Mouse (Mus musculus): ENCODE data around the gene Fsip1. TPM values are rescaled to one million over a fixed set of nuclear protein-coding genes. Genes with fewer than 3 reads are reported as not detected.

Fsip1 gene
- total RNA-seq, 2 experiments from 2014 or later: not detected

DNA sequence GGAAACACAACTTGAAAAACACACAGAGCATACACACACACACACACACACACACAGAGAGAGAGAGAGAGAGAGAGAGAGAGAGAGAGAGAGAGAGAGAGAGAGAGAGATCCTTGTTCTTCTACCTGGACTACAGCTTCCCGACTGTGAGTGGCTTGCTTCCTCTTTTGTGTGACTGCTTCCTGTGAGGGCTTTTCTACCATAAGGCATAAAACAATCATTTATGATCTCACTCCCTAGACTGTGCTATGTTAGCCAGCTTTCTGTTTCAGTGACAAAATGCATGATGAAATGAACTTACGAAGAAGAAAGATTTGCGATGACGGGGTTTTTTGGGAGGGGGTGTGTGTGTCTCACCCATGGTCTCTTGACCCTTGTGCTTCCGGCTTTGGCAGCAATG, 3.0 kb upstream of the Fsip1 start:
- no peak for ATAC-seq (replicated peaks; ENCODE audit: low FRiP score, poor library complexity, severe bottlenecking)

DNA sequence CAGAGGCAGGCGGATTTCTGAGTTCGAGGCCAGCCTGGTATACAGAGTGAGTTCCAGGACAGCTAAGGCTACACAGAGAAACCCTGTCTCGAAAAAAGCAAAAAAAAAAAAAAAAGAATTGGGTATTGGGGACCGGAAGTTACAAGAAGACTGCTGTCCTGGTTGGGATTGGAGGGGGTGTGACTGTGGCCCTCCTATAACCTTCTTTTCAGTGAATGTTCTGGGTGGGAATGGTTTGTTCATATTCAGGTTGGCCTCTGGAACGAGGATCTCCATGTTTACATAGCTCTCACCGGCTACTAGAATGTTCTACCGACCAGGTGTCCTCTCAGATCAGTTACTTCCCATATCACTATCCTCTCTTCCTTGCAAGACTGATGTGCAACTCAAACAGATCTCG, 328 bp upstream of the Fsip1 start:
- ATAC-seq (replicated peaks; ENCODE audit: low FRiP score, poor library complexity, severe bottlenecking): no peak

DNA sequence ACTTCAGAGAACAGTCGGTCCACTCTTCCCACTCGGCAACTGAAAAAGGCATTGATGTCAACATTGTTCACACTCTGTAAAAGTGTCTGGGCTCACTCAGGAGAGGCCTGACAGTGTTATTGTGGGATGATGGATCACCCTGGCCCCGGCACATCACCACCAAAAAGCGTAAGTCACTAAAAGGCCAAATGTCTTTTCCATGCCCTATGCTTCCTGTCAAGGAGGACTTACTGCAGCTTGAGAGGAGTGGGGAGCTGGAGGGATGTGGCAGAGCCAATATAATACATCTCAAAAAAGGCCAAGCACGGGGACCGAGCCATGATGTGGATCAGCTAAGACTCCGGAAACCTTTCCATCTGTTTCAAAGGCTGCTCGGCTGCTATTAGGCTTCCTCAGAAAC, 2.2 kb downstream of the Fsip1 start:
- ATAC-seq (replicated peaks; ENCODE audit: low FRiP score, poor library complexity, severe bottlenecking): no peak

DNA sequence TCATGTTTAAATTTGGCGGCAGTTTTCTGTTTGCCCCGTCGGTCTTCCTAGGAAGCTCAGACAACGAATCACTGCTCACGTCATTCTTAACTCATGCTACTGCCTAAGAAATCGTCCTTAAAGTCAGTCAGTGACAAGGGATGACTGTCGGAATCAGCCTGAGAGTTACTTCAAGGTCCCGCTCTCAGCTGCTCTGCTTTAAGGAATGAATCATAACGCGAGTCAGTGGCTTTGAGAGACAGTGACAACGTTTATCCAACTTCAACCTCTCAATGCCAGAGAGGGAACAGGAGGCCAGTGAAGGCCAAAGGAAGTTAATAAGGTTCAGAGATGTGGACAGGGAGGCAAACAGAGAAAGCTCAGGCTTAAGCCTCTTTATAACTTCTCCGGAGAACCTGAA, 7.8 kb downstream of the Fsip1 start:
- ATAC-seq (replicated peaks; ENCODE audit: low FRiP score, poor library complexity, severe bottlenecking): no peak

DNA sequence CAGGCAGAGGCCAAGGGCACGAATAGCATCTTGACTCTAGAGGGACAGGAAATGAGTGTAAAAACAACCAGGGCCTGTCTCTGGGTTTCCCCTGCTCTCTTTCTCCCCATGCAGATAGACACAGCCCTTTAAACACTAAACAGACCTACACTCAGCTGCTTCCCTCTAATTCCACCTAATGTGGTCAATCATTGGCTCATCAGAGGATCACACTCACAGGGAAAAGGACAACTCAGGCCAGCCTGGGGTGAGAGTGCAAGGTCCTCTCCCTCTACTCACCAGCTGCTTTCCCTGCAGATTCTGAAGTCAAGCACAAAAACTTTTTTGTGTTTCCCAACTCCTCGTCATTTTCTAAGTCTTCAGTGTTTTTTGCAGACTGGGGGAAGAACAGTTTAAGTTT, 8.8 kb downstream of the Fsip1 start:
- no peak for ATAC-seq (replicated peaks; ENCODE audit: low FRiP score, poor library complexity, severe bottlenecking)

DNA sequence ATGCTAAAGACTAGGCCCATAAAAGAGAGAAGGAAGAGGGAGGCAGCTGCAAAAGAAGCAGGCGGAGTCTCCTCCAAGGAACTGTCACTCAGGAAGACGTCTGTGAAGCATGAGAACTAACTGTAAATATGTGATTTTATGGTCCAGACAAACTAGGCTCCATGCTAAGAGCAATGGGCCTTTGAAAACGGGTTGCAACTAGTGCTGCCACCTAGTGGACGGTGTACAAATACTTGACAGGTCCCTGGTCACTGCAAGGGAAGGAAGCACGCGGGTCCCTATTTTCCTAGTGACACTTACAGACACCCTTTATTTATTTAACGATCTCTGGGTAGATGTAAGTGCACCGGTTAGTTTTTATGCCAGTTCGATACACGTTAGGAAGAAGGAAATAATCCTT, 10.9 kb downstream of the Fsip1 start:
- ATAC-seq (replicated peaks; ENCODE audit: low FRiP score, poor library complexity, severe bottlenecking): peak; percentile 64; the same call in 1 of the 2 replicates

DNA sequence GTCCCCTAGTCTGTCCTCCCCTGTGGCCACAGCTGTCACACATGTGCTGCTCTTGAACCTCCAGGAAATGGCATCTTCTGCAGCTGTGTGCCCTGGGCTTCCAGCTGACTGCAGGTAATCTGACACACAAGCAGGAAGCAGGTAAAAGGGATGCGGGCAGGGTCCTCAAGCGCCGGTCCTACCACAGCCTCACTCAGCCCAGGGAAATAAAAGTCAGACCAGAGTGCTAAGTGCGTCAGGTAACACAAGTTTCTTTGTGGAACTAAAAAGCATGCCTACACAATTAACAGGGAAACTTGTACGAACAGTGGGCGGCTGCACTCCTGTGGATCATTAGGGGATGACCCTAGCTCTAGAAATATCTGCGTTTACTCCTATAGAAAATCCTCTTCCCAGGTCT, 20.6 kb downstream of the Fsip1 start:
- no peak for ATAC-seq (replicated peaks; ENCODE audit: low FRiP score, poor library complexity, severe bottlenecking)

DNA sequence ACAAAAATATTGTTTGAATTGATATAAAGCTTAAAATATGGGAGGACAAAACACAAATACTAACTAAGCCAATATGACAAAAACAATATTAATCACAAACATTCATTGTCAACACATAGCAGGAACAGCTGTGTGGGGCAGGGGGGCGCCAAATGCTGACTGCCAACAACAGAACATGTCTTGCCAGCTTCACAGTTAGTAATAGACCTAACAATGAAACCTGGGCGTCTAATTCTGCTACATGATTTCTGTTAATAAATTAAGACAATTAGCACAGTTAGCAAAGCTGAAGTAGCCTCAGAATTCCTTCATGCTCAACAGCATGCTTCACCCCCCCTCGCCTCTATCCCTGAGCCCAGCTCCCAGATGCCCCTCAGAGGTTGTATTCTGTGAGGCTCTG, 21.2 kb downstream of the Fsip1 start:
- no peak for ATAC-seq (replicated peaks; ENCODE audit: low FRiP score, poor library complexity, severe bottlenecking)

DNA sequence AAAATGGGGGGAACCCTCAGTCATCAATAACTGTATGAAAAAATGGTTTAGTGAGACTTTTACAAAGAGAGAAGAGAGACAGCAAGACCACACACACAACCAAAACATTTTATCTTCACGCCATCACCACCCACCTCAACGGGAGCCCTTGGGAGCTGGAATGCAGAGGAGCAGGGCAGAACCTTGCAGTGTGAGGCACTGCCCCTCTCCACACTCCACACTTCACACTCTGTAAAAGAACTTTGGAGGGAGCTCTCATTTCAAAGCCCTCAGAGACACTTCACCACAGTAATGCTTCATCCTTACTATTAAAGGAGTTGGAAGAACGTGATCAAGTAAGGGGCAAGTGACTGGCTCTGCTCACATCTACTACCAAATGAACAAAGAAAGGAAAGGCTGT, 26.2 kb downstream of the Fsip1 start:
- no peak for ATAC-seq (replicated peaks; ENCODE audit: low FRiP score, poor library complexity, severe bottlenecking)

DNA sequence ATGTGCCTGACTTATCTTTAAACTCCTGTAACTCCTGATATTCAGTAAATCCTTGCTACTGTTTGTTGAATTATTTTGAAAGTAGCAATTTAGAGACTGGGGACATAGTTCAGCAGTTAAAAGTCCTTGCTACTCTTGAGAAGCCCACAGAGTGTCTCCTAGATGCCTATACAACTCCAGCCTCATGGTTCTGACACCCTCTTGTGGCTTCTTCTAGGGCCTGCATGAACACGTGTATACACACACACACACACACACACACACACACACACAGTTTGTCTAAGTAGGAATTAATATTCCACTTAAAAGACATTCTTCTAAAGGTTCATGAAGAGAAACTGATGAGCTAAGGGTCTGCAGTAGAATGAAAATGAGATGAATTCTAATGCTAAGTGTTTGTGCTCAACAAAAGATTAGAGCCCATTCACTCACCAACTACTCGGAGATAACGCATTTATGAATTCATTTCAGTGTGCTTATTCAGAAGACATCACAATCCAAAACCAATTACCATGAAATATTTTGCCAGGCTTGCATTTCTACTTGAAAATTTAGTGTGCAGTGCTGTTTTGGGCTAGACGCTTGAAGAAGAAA, 28.2 kb downstream of the Fsip1 start:
- ATAC-seq (replicated peaks; ENCODE audit: low FRiP score, poor library complexity, severe bottlenecking): no peak

DNA sequence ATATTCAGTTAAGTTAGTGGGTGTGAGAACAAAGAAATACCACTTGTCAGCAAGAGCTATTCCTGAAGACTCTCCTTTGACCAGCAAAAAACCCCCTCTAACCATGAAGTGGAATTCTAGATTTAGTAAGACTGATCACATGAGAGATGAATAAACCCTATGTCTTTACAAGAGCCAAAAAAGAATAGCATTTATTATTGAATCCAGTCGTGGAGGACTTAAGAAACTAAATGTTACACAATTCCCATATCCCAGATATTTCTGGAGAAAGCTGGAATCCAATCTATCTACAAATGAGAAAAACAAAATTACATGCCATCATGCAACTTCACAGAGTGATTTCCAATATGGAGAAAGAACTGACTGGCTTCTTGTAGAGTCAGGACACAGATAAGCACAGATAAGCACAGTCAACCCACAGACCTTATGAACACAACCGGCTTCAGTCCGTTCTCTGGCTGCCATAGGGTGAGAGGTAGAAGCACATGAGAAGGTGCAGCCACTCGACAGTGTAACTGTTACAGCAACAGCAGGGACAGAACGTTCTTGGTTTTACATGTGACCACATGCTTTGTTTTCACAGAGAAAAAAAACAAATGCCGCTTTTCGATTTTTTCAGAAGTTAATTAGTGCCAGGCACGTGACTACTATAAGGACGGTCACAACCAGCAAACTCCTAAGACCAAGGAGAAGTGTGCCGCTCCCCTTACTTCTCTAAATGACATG, 31.3 kb downstream of the Fsip1 start:
- no peak for ATAC-seq (replicated peaks; ENCODE audit: low FRiP score, poor library complexity, severe bottlenecking)

DNA sequence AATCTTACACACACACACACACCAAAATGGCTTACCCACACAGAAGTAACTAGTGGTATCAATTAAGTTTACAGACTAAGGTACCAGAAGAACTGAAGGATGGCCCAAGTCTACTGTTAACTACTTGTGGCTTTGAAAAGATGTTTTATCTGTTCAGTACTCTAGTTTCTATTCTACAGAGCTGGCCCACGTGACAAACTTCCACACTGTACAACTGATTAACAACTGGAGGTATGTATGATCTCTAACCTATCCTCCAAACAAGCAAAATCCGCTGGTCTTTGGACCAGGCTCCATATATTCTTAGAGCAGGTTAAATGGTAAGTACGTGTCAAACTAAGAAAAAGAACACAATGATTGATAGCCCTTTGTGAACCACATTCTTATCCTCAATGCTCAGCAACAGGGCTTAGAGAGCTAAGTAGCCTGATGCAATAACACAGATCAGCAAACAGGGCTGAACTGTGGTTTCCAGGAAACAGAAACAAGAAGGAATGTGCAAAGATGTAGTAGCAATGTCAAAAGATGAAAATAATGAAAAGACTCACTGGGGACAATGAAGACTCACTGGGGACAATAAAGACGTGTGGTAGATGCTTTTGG, 38.7 kb downstream of the Fsip1 start:
- ATAC-seq (replicated peaks; ENCODE audit: low FRiP score, poor library complexity, severe bottlenecking): no peak

DNA sequence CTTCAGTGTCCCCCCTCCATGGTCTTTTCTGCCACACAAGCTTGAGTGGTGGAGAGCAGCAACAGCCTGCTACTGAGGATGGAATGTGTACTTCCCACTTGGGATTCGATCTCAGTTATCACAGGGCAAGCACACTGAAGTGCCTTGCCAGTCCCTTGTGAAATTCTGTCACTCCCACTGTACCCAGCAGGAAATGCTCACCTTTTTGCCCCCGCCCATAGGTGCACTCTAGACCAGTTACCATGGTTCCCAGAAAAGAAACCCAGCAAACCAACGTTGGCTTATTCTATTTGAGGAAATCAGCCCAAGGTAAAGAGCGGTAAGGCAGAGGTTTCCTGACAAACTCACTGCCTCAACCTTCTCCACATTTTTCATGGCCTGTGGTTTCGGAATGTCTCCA, 47.1 kb downstream of the Fsip1 start:
- ATAC-seq (replicated peaks; ENCODE audit: low FRiP score, poor library complexity, severe bottlenecking): no peak

DNA sequence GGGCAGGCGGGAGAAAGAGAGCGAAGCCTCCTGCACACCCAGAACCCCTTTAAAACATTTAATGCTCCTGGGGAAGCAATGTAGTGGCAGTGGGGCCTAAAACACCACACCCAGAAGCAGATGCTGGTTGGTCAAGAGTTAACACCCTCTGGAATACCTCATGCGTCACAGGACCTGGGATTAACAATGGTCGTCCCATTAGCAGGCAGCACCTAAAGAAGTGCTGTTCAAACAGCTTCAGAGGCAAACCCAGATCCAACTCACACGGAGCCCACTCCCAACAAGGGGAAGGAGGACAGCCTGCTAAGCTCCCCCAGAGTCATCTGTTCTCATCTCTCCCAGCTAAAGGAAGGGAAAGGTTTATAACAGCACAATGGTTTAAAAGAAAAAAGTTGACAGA, 48.1 kb downstream of the Fsip1 start:
- no peak for ATAC-seq (replicated peaks; ENCODE audit: low FRiP score, poor library complexity, severe bottlenecking)

DNA sequence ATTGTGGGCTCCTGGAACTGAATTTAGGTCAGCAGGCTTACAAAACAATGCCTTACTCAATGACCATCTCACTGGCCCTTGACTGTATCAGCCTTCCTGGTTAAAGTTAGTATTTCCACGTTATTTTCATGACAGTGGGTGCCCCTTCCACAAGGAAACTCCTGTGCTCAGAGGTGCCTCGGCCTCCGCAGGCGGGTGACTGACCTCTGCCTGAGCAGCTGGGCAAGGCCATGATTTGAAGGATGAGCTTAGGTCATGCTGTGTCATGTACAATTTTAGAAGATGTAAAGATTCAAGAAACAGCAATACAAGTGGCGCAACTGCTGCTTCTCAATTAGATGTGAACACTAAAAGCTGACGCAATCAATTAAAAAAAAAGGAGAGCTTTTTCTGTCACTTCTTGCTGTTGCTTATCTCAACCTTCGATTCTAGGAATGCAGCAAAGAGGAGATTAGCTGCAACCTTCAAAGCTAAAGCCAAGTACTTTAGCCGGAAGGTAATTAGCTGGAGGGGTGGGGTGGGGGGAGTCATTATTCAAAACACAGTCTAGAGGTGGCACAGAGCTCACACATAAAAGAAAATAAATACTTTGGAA, 50.7 kb downstream of the Fsip1 start:
- ATAC-seq (replicated peaks; ENCODE audit: low FRiP score, poor library complexity, severe bottlenecking): no peak

DNA sequence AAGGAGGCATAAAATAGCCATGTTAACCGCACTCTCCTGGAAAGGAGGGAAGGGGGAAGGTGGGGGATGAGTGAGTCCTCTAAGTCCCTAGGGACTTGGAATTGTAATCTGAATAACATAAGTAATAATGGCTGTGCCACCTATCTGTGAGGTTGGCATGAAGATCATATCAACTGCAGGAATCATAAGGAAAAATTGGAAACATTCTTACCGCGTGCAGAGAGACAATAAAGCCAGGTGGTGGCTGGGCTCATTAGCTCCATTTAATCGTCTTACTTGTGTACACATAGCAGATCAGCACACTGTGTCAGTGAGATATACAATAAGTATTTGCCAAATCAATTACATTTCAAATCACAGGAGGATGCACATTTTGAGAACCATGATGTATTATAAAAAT, 52.1 kb downstream of the Fsip1 start:
- no peak for ATAC-seq (replicated peaks; ENCODE audit: low FRiP score, poor library complexity, severe bottlenecking)

DNA sequence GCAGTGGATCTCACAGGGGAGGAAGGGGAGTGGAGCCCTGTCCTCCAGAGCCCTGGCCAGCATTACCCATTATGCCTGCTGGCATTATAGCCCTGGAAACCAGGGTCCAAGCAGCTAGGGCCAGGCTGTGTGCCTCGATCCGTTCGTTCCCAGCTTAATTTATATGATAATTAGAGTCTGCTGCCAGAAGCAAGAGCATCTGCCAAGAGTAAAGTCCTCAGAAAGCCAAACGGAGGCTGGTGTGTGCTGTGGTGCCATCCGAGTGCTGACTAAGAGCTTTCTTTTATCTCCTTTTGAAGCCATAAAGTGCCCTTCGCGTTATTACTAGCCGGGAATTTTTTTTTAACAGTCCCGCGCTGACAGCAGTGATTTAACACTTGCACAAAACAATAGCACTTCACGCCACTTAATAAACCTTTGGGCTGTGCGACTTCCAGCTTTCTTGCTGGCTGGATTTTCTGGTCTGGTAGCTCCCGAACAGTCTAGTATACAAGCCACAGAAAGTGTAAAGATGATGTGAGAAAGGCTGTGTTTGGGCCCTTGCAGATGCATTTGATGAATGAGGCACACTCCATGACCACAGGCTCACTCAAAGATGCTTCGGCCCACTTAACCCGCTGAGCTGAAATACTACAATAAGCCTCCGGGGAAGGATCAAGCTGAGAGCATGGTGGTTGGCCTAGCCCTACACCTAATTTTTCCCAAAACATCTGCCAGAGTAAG, 52.9 kb downstream of the Fsip1 start:
- no peak for ATAC-seq (replicated peaks; ENCODE audit: low FRiP score, poor library complexity, severe bottlenecking)

DNA sequence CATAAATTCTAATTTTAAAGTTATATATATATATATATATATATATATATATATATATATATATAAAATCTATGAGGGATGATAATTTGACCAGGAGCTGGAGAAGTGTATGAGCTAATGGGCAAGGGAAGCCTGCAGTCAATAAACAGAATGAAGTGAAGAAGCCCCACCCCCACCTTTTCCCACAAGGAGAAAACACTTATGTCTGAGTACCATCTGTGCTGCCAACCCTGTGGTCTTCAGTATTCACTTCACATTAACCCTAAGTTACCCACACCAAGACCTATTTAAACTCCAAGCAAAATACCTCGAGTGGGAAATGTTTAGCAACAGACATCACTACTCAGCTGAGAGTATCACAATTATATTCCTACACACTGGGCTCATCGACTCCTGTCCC, 53.8 kb downstream of the Fsip1 start:
- ATAC-seq (replicated peaks; ENCODE audit: low FRiP score, poor library complexity, severe bottlenecking): no peak

DNA sequence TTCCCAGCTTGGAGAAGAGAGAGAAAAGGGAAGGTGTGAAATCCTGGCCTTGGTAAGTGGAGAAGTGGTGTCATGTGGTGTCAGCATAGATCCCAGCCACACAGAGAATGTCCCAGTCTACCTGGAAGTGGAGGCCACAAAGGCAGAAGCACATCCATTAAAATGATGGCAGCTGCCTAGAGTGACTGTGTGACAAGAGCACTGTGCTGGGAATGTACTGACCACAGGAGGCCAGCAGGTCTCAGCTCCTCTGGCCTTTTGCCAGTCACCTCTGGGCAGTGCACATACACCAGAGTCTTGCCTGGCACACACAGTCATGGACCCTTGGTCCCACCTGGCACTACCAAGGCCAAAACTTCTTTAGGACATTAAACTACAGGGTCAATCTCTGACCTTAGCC, 54.8 kb downstream of the Fsip1 start:
- ATAC-seq (replicated peaks; ENCODE audit: low FRiP score, poor library complexity, severe bottlenecking): no peak

DNA sequence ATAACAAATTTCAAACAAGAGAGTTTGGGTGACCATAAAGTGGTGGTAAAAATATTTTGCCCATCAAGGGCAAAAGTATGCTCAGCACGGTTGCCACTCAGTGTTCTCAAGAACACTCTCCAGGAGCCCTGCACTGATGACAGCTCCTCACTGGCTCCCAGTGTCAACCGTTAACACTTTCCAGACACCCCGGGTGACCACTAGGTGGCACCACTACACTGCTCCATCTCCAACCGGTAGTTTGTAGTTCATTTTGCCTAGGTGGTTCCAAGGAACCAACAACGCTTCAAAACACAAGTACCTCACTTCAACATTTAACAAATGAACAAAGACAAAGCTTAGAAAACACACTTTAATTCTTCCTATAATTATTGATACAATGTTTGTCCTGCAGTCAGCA, 56.9 kb downstream of the Fsip1 start:
- ATAC-seq (replicated peaks; ENCODE audit: low FRiP score, poor library complexity, severe bottlenecking): peak; percentile 70

DNA sequence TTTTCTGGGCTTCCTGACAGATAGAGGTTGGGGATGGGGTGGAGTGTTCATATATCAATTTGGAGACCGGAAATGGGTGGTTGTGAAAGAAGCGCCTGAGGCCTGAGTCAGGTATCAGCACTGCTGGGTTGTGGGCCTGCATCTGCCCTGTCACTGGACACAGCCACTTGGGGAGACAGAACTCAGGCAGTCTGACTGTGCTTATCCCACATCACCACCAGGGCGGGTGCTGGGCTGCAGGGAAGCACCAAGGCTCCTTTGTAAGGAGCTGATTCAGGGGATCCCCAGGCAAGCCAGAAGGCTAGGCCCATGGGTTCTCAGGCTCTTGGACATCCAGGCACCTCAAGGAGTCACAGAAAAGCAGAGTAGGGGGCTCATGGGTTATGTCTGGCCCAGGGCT, 59.8 kb downstream of the Fsip1 start:
- no peak for ATAC-seq (replicated peaks; ENCODE audit: low FRiP score, poor library complexity, severe bottlenecking)
